Mouse (Mus musculus) WW6 (cell line): ENCODE results near the gene Chpf2.

ENCODE experiments used
- DNase-seq: peaks from one replicate; pipeline ENCODE4 v3.0.0-alpha.2; 2013; ENCODE audit warnings: low read depth, low spot score

The Chpf2 gene

GRCm38 (mm10) chr5:24591268-24591721 is 4.8 kb downstream of the Chpf2 start:
- no peak for DNase-seq

- no peak for DNase-seq
Observed at GRCm38 (mm10) chr5:24591796-24592470, 5.4 kb downstream of the Chpf2 start.

DNA sequence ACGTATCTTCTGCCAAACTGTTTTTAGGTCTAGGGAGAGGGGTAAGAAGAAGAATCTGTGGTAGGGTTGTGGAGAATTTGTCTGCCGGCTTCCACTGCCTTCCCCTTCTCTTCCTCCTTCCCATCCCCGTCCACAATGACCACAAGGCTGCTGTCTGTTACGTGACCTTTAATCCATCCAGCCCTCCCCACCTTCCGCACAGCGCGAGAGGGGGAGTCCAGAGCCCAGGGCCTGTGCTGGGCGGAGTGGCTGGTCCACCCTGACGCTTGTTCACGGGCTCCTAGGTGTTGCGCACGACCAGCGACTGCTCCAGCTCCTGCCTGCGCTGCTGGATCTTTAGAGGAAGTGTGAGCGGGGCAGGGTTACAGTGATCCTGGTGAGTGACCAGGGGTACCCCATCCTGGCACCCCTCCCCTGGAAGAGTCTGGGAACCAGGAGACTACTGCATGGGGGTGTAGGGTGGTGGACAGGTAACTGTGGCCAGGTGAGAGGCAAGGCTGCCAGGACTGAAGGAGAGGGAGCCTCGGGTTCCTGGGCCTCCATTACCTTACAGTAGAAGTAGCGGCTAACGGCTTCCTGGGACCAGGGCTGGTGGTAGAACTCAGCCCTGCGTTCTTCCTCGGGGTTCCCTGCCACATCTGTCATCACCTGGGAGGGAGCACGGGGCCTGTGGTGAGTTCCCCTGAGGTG is 6.1 kb downstream of the Chpf2 start:
- DNase-seq: no peak

GRCm38 (mm10) chr5:24593230-24593629 is 6.7 kb downstream of the Chpf2 start:
- DNase-seq: no peak

DNA sequence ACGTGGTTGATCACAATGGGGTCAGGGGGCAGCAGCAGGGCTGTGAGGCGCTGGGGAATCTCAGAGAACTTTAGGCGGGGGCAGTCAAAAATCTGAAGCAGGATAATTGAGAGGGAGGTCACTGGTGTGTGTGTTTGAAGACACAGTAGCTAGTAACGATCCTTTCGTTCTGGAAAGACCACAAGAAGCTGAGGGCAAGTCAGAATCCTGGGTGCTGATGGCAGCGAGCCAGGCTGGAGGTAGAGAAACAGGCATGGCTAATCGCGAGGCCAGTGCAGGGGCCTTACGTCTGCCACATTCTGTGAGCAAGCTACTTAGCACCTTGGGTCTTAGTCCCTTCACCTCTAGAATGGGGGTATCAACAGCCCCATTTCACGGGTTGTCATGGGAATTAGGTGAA is 7.4 kb downstream of the Chpf2 start:
- no peak for DNase-seq

GRCm38 (mm10) chr5:24594346-24594745 is 7.8 kb downstream of the Chpf2 start:
- DNase-seq: no peak

GRCm38 (mm10) chr5:24595261-24595660 is 8.7 kb downstream of the Chpf2 start:
- no peak for DNase-seq

DNA sequence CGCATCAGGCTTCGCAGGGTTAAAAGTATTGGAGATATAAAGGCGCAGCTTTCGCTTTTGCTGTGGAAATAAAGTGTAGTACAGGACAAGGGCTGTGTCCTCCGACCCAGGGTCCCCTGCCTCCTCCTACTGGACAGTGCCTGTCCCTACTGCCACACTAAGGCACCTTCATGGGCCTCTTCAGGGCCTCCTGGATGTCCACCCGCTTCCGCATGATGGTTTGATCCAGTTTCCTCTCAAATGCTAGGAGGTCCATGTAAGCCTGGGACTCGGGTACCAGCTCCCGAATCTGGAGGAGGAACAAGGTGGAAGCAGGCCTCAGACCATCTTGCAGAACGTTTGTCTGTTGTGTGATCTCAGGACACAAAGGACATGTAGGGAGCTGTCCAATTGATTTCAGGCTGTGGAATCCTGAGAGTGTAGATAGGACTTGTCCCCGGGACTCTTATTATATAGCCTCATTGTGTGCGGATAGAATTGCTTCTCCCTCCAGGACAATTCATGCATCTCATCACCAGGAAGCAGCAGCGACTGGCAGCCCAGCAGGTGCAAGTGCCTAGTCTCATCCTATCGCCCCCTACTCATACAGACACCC is 9.3 kb downstream of the Chpf2 start:
- no peak for DNase-seq

- no peak for DNase-seq
Observed at GRCm38 (mm10) chr5:24596519-24597171, 10.1 kb downstream of the Chpf2 start.

- no peak for DNase-seq
Observed at GRCm38 (mm10) chr5:24597221-24597728, 10.7 kb downstream of the Chpf2 start.

- no peak for DNase-seq
Observed at GRCm38 (mm10) chr5:24597901-24598569, 11.5 kb downstream of the Chpf2 start.

GRCm38 (mm10) chr5:24598570-24599006 is 12.0 kb downstream of the Chpf2 start:
- DNase-seq: peak; percentile 61

DNA sequence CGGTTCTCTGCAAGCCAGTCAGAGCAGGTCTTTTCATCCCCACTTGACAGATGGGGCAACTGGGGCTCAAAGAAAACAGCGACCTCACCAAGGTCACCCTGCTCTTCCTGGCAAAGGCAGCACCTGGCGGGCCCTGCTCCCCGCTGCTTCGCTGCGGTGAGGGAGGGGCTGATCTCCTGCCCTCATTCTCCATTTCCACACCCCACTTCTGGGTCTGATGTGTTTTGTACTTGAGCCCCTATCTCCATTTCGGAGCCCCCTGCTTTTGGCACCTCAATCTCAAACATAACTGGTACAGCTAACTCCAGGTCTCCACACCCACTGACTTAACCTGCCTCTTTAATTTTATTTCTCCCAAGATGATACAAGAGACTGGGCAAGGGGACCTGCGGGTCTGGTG is 12.6 kb downstream of the Chpf2 start:
- DNase-seq: no peak

- DNase-seq: no peak
Observed at GRCm38 (mm10) chr5:24600236-24600635, 13.7 kb downstream of the Chpf2 start.

DNA sequence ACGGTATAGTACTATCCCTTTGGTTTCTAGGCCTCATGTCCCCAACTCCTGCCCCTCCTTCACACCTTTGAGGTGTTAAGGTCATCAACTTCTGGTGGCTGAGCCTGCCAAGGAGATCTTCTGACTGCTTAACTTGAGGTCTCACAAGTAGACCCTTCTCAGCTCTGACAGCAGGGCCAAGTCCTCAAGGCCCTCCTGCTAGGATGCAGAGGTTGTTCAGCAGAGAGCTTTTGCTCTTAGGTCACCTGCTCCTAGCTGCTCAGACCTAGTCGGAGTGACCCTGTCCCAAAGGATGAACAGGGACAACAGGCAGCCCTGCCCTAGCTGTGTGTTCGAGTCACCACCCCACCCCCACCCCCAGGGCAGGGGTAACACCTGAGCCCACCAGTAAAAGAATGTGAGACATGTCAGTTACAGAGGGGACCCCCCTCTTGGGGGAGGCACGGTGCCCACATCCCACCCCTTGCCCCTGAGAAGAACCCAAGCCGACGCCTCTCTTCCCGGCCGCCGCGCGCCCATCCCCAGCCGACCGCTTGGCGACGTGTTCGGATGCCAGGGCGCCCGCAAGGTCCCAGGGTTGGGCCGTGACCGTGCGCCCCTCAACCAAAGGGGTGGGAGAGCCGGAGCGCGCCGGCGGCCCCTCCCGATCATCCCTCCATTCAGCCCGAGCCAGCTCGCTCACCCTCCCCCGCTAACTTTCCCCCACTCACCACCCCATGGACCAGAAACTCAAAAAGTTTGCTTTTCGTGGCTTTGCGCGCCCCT is 14.7 kb downstream of the Chpf2 start:
- DNase-seq: no peak

- DNase-seq: no peak
Observed at GRCm38 (mm10) chr5:24601911-24602750, 15.6 kb downstream of the Chpf2 start.

GRCm38 (mm10) chr5:24602751-24603343 is 16.3 kb downstream of the Chpf2 start:
- DNase-seq: no peak

DNA sequence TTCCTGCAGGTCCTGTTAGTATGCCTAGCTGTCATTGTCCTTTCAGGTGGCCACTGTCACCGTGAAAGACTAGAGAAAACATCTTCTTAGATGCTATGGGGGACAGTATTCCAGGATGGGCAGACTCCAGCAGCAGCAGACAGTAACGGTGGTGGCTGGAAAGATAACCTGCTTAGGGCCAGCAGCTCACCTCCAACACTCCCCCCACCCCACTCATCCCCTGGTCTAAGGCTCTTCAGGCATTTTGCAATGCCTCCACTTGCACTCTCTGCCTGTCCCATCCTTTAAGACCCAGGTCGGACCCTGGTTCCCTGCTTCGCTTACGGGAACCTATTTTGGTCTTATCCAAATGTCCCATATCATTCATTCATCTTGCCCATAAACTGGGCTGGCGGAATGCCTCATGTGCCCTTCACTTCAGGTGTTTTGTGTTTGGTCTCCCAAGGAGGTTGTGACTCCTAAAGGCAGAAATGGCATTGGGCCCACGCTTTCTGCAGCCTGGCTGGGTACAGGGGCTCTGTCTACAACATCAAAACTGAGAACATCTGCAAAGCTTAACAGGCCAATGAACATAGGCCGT is 17.0 kb downstream of the Chpf2 start:
- DNase-seq: no peak

DNA sequence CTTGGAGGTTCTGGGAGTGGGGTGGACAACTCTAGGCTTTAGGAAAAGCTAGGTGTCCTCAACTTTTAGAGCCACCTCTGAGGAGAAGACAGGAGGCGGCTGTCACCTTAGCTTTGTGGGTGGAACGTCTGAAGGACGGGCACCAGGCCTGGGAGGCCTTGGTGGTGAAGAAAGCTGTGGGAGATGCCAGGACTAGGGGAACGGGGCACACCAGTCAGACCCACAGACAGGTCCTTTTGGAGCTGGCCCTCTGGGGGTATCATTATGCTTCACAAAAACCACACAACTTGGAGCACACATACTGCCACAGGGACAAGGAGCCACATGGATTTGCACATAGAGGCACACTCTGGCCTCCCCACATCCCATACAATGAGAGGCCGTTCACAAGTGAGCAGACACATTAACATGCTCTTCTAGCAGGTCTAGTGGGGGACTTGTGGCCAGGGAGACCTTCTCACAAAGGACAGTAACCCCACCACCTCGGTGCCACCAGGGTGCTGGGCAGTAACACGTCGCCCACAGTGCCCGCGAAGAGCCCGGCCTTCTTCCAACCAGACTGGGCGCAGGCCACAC is 17.6 kb downstream of the Chpf2 start:
- DNase-seq: no peak
